Mouse (Mus musculus): ENCODE data around the gene Oscp1. TPM values are rescaled to one million over a fixed set of nuclear protein-coding genes. Genes with fewer than 3 reads are reported as not detected.

The Oscp1 gene
- polyA plus RNA-seq, 1 experiment from 2014 or later, result 1.9 TPM

DNA sequence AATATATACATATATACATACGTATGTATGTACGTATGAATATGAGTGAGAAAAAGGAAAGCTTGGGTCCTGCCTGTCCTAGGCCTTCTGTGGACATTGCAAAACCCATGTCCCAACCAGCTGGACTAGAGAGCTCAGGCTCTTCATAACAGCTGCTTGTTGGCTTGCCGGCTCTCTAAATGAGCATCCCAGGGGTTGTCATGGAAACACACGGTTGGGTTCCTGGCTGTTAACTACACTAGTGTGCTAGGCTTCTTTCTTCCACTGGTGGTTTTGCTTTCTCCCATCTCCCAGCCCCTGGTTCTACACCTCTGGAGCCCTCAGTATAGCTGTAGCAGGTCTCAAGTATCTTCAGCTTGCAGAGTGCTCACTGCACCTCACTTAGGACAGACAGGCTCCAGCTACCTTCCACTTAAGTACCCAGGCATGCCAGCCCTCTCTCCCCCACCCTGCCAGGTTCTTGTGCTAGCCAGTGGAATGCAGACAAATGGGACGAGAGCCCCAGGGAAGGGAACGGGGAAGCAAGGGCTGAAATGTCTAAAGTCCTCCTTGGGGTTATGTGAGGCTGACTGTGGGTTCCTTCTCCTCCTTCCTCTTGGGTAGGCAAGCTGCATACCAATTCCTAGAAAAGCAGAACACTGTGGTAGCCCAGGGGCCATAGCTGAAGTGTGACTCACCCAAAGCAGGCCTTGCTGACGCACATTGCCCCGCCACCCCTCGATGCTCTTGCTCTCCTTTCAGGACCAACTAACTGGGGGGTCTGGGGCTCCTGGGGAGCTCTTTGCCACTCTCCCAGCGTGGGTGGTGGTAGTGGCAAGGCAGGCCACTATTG is 73.1 kb downstream of the Oscp1 start:
- Histone ChIP-seq H3K27me3 (no peaks in the 10 kb centered on the region), H3K9ac (no peak overlapping the region), H3K4me2 (no peak overlapping the region), H3K4me3 (replicated peaks) (no peak overlapping the region), H3K27ac (replicated peaks) (peak overlapping the region; percentile 61), H3K9me3 (replicated peaks) (no peaks in the 10 kb centered on the region), H3K36me3 (replicated peaks) (peaks cover 48% of the 10 kb centered on the region), H3K4me1 (replicated peaks) (peaks cover 16% of the 10 kb centered on the region; the same call in 1 of the 2 replicates)
- 56% methylated on average over 10 of the region's 10 CpGs for WGBS (ENCODE audit: insufficient replicate concordance)
- ATAC-seq (ENCODE audit: insufficient read depth), result no peak; the same call in 1 of the 2 replicates

- no peak for ATAC-seq (ENCODE audit: insufficient read depth)
- Histone ChIP-seq H3K9ac (no peak overlapping the region), H3K27me3 (no peaks in the 10 kb centered on the region), H3K27ac (replicated peaks) (no peak overlapping the region), H3K4me2 (no peak overlapping the region), H3K4me1 (replicated peaks) (peaks cover 11% of the 10 kb centered on the region; the same call in 1 of the 2 replicates), H3K9me3 (replicated peaks) (no peaks in the 10 kb centered on the region), H3K36me3 (replicated peaks) (peaks cover 44% of the 10 kb centered on the region), H3K4me3 (replicated peaks) (no peak overlapping the region)
- 73% methylated on average over 6 of the region's 6 CpGs for WGBS (ENCODE audit: insufficient replicate concordance)
These were observed 74.4 kb downstream of the Oscp1 start for GRCm38 (mm10) chr4:126132636-126133264.

- peaks cover 11% of the 10 kb centered on the region; the same call in 1 of the 2 replicates for H3K4me1 ChIP-seq (replicated peaks)
- H3K27ac ChIP-seq (replicated peaks), result no peak overlapping the region
- ATAC-seq (ENCODE audit: insufficient read depth), result no peak
- H3K4me3 ChIP-seq (replicated peaks), result no peak overlapping the region
- H3K36me3 ChIP-seq (replicated peaks), result peaks cover 47% of the 10 kb centered on the region
- no peaks in the 10 kb centered on the region for H3K9me3 ChIP-seq (replicated peaks)
- 87% methylated on average over 4 of the region's 4 CpGs for WGBS (ENCODE audit: insufficient replicate concordance)
- no peak overlapping the region for H3K9ac ChIP-seq
- H3K27me3 ChIP-seq, result no peaks in the 10 kb centered on the region
- H3K4me2 ChIP-seq, result no peak overlapping the region
These were observed 75.9 kb downstream of the Oscp1 start for GRCm38 (mm10) chr4:126134236-126134635.

DNA sequence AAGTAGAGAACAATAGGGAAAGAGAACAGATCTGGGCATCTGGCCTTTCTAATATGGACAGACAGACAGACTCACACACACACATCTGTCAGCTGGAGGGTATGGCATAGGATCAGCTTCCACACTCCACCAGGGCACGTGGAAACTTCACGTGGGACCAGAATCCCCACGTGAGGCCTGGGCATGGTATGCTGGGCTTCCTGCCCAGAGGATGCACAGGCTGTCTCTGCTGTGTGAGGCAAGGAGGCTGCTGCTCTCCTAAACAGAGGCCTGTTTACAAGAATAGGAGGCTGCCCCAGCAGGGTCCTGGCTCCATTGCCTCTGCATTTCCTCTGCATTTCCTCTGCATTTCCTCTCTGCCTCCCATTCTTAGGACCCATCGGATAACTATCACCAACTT is 76.3 kb downstream of the Oscp1 start:
- Histone ChIP-seq H3K27me3 (no peaks in the 10 kb centered on the region), H3K27ac (replicated peaks) (no peak overlapping the region), H3K4me1 (replicated peaks) (peaks cover 11% of the 10 kb centered on the region; the same call in 1 of the 2 replicates), H3K36me3 (replicated peaks) (peaks cover 46% of the 10 kb centered on the region), H3K9me3 (replicated peaks) (no peaks in the 10 kb centered on the region), H3K9ac (no peak overlapping the region), H3K4me2 (no peak overlapping the region), H3K4me3 (replicated peaks) (no peak overlapping the region)
- ATAC-seq (ENCODE audit: insufficient read depth), result no peak
- 73% methylated on average over 4 of the region's 4 CpGs for WGBS (ENCODE audit: insufficient replicate concordance)

GRCm38 (mm10) chr4:126137773-126138172 is 79.4 kb downstream of the Oscp1 start:
- 74% methylated on average over 4 of the region's 4 CpGs for WGBS (ENCODE audit: insufficient replicate concordance)
- H3K9me3 ChIP-seq (replicated peaks), result no peaks in the 10 kb centered on the region

DNA sequence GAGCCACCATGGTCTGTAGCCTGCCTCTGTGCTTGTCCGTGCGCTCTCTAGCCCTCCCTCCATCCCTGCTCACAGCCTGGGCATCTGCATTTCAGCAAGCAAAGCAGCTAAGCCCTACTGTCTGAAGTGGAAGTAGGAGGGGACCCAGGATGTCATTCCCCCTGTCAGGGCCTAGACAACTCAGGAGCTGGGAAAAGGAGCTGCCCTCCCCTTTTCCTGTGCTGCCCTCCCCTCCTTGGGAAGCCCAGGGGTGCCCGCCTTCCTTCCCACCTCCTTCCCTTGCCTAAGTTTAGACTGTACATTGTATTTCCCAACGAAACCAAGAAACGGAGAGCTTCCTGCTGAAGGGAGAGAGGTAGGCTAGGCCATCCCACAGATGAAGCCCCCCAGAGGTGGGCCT is 82.7 kb downstream of the Oscp1 start:
- Histone ChIP-seq H3K9me3 (replicated peaks) (no peaks in the 10 kb centered on the region), H3K4me3 (replicated peaks) (no peak overlapping the region), H3K4me2 (no peak overlapping the region), H3K27ac (replicated peaks) (no peak overlapping the region), H3K9ac (no peak overlapping the region), H3K4me1 (replicated peaks) (no peaks in the 10 kb centered on the region), H3K27me3 (no peaks in the 10 kb centered on the region), H3K36me3 (replicated peaks) (peaks cover 29% of the 10 kb centered on the region)
- ATAC-seq (ENCODE audit: insufficient read depth), result peak; percentile 35; the same call in 1 of the 2 replicates
- WGBS (ENCODE audit: insufficient replicate concordance), result 66% methylated on average over 5 of the region's 5 CpGs

More at GRCm38 (mm10) chr4:126137773-126138172, 79.4 kb downstream of the Oscp1 start:
- no peak for ATAC-seq (ENCODE audit: insufficient read depth)
- Histone ChIP-seq H3K36me3 (replicated peaks) (peaks cover 44% of the 10 kb centered on the region), H3K9ac (no peak overlapping the region), H3K4me2 (no peak overlapping the region), H3K27ac (replicated peaks) (no peak overlapping the region), H3K27me3 (no peaks in the 10 kb centered on the region), H3K4me3 (replicated peaks) (no peak overlapping the region), H3K4me1 (replicated peaks) (no peaks in the 10 kb centered on the region)

Other genes with a start within 250 kb of the Oscp1 start
- 4.4 and 5.8 TPM in 2 replicates for gene Csf3r, start 34.0 kb upstream of the Oscp1 start, polyA plus RNA-seq (2015; fragmentation: Nextera tagmentation; extraction: Ambion mirVana)
- gene Mrps15, start 11.6 kb upstream of the Oscp1 start, polyA plus RNA-seq (2015; fragmentation: Nextera tagmentation; extraction: Ambion mirVana), result 68.1 and 74.3 TPM in 2 replicates
- gene Lsm10, start 38.1 kb downstream of the Oscp1 start, polyA plus RNA-seq (2015; fragmentation: Nextera tagmentation; extraction: Ambion mirVana), result 25.5 and 26.7 TPM in 2 replicates
- 13.1 and 15.5 TPM in 2 replicates for gene Stk40, start 45.4 kb downstream of the Oscp1 start, polyA plus RNA-seq (2015; fragmentation: Nextera tagmentation; extraction: Ambion mirVana)
- 12.5 and 14.0 TPM in 2 replicates for gene Eva1b, start 89.2 kb downstream of the Oscp1 start, polyA plus RNA-seq (2015; fragmentation: Nextera tagmentation; extraction: Ambion mirVana)
- gene Sh3d21, start 104.9 kb downstream of the Oscp1 start, polyA plus RNA-seq (2015; fragmentation: Nextera tagmentation; extraction: Ambion mirVana), result 1.4 and 1.6 TPM in 2 replicates
- gene Thrap3, start 144.2 kb downstream of the Oscp1 start, polyA plus RNA-seq (2015; fragmentation: Nextera tagmentation; extraction: Ambion mirVana), result 79.2 and 82.0 TPM in 2 replicates
- gene Map7d1, start 197.8 kb downstream of the Oscp1 start, polyA plus RNA-seq (2015; fragmentation: Nextera tagmentation; extraction: Ambion mirVana), result 6.7 and 7.7 TPM in 2 replicates
- gene Trappc3, start 203.8 kb downstream of the Oscp1 start, polyA plus RNA-seq (2015; fragmentation: Nextera tagmentation; extraction: Ambion mirVana), result 32.1 and 32.6 TPM in 2 replicates
- 1.1 TPM in 2 replicates for gene Col8a2, start 228.2 kb downstream of the Oscp1 start, polyA plus RNA-seq (2015; fragmentation: Nextera tagmentation; extraction: Ambion mirVana)

Data from liver, embryonic 15.5 days (tissue).